Mouse (Mus musculus) spleen, adult 2 months (tissue): Measurements from ENCODE around the gene Sectm1a. TPM values are rescaled to one million over a fixed set of nuclear protein-coding genes. Genes with fewer than 3 reads are reported as not detected.

ENCODE experiments used
- DNase-seq, 2 experiments: peaks; one replicate each; pipeline versions ENCODE4 v3.0.0 to v3.0.0-alpha.2; 2012 to 2021; ENCODE audit warnings: low spot score in 2 of 2, low read depth in 1 of 2
- H3K27ac ChIP-seq: fragments of 200-500 bp; 2 replicates; pipeline ENCODE4 v1.5.1; 2012; ENCODE audit warnings: low read length, inconsistent platforms; ENCODE audit not compliant: insufficient read depth
- H3K27me3 ChIP-seq: fragments of 200-500 bp; 2 replicates; pipeline ENCODE4 v1.6.1; 2012; ENCODE audit warnings: mild to moderate bottlenecking, moderate library complexity, low read length, inconsistent platforms; ENCODE audit not compliant: control insufficient read depth, insufficient read depth
- H3K36me3 ChIP-seq: fragments of 200-500 bp; 2 replicates; pipeline ENCODE4 v1.6.1; 2012; ENCODE audit warnings: mild to moderate bottlenecking, low read length, inconsistent platforms; ENCODE audit not compliant: control insufficient read depth, insufficient read depth
- H3K4me1 ChIP-seq: fragments of 200-500 bp; 2 replicates; pipeline ENCODE4 v1.6.1; 2011; ENCODE audit warnings: inconsistent platforms; ENCODE audit not compliant: control insufficient read depth, insufficient read depth, insufficient read length
- H3K4me3 ChIP-seq: fragments of 200-500 bp; 2 replicates; pipeline ENCODE4 v1.5.1; 2011; ENCODE audit warnings: mild to moderate bottlenecking, inconsistent platforms; ENCODE audit not compliant: insufficient read depth, insufficient read length; ENCODE audit errors: extremely low read depth
- CTCF ChIP-seq: fragments of 200-500 bp; IDR thresholded peaks from 2 replicates; pipeline ENCODE4 v1.5.1; 2011; ENCODE audit warnings: mild to moderate bottlenecking, inconsistent platforms; ENCODE audit not compliant: insufficient read depth, insufficient read length, insufficient replicate concordance; ENCODE audit errors: extremely low read depth
- POLR2A ChIP-seq: fragments of 200-500 bp; IDR thresholded peaks from 2 replicates; pipeline ENCODE4 v1.6.1; 2011; ENCODE audit warnings: low read depth, low read length, inconsistent platforms
- WGBS: fragments of 180-500 bp; shearing (Covaris S2); methylation state at CpG from one replicate; pipeline ENCODE4 v1.1.7; 2018; 5-methylcytosine and 5-hydroxymethylcytosine counted together
- polyA plus RNA-seq: library from polyadenylated mRNA; depleted of rRNA; stranded (reverse); fragments of >200 nt; gene quantifications from 2 replicates; pipeline ENCODE4 v1.2.3, GENCODE M21; 2012

Sectm1a gene
- polyA plus RNA-seq, 1 experiment: 5.0 TPM

DNA sequence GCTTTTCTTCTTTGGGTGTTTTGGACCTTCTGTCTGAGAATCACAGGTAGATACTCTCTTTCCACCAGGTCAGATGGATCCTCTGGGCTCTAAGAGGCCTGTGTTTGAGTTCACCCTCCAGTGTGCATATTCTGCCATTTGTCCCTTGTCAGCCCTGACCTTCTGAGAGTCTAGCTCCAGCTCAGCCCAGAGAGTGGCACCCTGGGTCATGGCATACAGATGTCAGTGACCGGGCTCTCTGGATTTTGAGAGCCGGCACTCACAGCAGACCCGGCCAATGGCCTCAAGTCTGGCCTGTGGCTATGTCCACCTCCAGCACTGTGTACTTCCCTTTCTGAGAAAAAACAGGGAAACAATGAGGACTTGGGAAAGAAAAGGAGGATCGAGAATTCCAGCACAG is 21.5 kb downstream of the Sectm1a start:
- WGBS: 93% methylated on average over 4 of the region's 4 CpGs
- TF ChIP-seq CTCF (no peak), POLR2A (no peak)

DNA sequence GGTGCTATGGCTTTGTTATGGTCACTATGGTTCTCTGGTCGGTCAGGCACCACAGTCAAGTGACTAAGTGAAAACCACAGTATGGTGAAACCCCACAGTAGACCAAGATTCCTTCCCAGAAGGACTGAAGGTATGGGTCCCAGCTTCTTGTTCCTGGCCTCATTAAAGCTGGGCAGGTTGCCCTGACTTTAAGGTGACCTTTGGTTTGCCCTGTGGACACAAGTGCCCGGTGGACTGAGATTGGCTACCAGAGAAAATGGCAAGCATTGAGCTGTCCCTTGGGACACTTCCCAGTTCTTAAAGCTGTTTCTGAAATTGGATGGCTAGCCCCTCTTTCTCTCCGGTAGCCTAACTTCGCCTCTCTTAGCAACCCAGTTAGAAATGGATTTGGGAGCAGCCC is 22.1 kb downstream of the Sectm1a start:
- 91% methylated on average over 4 of the region's 4 CpGs for WGBS
- Histone ChIP-seq H3K4me3 (no peak overlapping the region), H3K27me3 (no peaks in the 10 kb centered on the region), H3K36me3 (no peaks in the 10 kb centered on the region), H3K4me1 (no peaks in the 10 kb centered on the region), H3K27ac (no peak overlapping the region)
- DNase-seq: no peak
- TF ChIP-seq CTCF (no peak), POLR2A (no peak)

More for the DNA sequence above, 21.5 kb downstream of the Sectm1a start:
- no peak overlapping the region for H3K27ac ChIP-seq
- DNase-seq: no peak
- H3K4me1 ChIP-seq: no peaks in the 10 kb centered on the region
- H3K27me3 ChIP-seq: no peaks in the 10 kb centered on the region
- no peak overlapping the region for H3K4me3 ChIP-seq
- H3K36me3 ChIP-seq: no peaks in the 10 kb centered on the region

DNA sequence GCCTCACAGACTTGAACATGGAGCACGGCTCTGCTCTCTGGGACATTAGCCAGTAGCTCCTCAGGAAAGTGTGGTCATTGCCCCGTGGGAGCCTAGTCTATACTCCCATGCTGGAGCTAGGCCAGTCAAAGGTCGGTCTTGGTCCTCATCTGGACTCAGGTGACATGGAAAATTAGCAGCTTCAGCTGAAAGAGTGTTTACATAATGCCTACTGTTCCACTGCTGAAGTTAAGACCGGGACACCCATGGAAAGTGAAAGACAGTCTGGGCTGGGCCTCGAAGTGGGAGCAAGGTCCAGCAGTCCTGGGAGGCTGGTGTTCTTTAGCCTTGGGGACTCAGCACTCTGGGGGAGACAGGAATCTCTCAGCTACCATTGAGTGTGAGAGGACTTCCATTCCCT is 22.9 kb downstream of the Sectm1a start:
- TF ChIP-seq CTCF (no peak), POLR2A (no peak)
- no peaks in the 10 kb centered on the region for H3K36me3 ChIP-seq
- H3K27ac ChIP-seq: no peak overlapping the region
- DNase-seq: no peak
- 81% methylated on average over 5 of the region's 5 CpGs for WGBS
- no peaks in the 10 kb centered on the region for H3K27me3 ChIP-seq
- H3K4me3 ChIP-seq: no peak overlapping the region
- no peaks in the 10 kb centered on the region for H3K4me1 ChIP-seq

DNA sequence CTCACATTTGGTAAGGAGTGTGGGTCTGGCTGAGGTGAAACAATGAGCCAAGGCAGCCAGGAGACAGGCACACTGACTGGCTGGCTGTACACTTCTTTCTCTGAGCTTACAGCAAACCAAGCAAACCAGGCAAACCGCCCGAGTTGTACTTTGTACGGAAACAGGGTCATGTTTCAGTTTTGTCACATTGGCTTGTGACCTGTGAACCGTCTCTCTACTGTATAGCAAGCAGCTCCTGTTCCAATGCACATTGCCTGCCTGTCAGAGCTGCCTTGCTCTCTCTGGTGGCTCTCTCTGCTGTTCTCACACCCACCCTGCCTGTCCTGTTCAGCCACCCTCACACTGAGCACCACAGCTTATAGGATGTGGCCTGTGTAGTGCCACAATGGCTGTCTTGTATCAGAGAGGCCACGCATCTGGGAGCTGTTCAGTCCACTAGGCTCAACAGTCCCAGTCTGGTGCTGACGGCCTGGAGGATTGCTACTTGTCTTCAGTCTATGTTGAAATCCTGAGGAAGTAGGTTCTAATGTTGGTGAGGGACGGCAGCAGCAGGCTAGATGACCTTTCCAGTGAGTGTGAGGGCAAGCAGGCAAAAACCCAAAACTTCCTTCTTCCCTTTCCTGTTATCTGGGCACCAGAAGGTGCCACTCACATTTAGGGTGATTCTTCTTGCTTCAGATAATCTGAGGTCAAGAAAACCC is 24.3 kb downstream of the Sectm1a start:
- H3K36me3 ChIP-seq: no peaks in the 10 kb centered on the region
- no peak overlapping the region for H3K27ac ChIP-seq
- DNase-seq: no peak
- H3K4me3 ChIP-seq: no peak overlapping the region
- 66% methylated on average over 7 of the region's 7 CpGs for WGBS
- no peaks in the 10 kb centered on the region for H3K27me3 ChIP-seq
- no peak for TF ChIP-seq CTCF
- TF ChIP-seq POLR2A: no peak
- no peaks in the 10 kb centered on the region for H3K4me1 ChIP-seq

GRCm38 (mm10) chr11:121053536-121053935 is 27.5 kb downstream of the Sectm1a start:
- H3K27me3 ChIP-seq: no peaks in the 10 kb centered on the region
- peak; percentile 33 to 66 for DNase-seq
- TF ChIP-seq CTCF: peak; percentile 79; the same call in 1 of the 2 replicates
- no peak for TF ChIP-seq POLR2A
- 22% methylated on average over 8 of the region's 8 CpGs for WGBS
- H3K36me3 ChIP-seq: no peaks in the 10 kb centered on the region
- H3K4me1 ChIP-seq: no peaks in the 10 kb centered on the region
- no peak overlapping the region for H3K27ac ChIP-seq
- no peak overlapping the region for H3K4me3 ChIP-seq

DNA sequence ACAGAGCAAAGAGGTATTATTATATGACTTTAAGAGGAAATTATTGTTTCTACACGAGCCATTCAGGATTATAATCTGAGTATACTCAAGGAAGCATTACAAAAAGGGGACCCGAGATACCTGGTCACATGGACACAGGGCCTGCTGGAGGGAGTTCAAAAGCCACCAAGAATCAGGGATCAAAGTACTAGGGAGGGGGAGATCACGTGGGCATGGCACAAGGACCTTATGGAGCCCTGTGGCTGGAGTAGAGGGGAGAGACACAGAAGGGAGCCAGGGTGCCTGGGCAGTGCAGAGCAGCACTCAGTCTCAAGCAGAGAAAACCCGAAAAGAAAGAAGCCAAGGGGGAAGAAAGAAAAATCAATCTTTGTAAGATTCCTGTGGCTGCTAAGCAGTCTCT is 28.6 kb downstream of the Sectm1a start:
- no peak for DNase-seq
- H3K4me3 ChIP-seq: no peak overlapping the region
- no peak for TF ChIP-seq CTCF
- no peak for TF ChIP-seq POLR2A
- H3K27ac ChIP-seq: no peak overlapping the region
- no peaks in the 10 kb centered on the region for H3K4me1 ChIP-seq
- no peaks in the 10 kb centered on the region for H3K36me3 ChIP-seq
- H3K27me3 ChIP-seq: no peaks in the 10 kb centered on the region
- WGBS: 83% methylated on average over 4 of the region's 4 CpGs

DNA sequence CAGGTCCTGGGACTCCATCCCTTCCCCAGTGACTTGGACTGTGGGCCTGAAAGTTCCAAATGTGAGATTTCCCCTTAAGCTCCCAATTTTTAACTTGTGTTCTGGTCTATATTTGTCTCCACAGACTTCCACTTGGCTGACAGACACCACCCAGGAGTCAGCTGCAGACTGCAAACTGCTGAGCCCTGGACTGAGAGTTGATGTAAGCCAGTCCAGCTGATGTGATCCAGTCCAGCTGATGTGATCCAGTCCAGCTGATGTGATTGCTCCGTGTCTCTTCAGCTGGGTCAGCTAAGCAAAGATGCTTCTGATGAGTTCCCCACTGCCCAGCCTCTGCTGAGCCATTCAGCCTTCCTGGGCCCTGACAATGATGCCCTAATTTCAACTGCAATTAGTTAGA is 29.2 kb downstream of the Sectm1a start:
- WGBS: 88% methylated on average over 1 of the region's 1 CpGs
- no peaks in the 10 kb centered on the region for H3K36me3 ChIP-seq

More for the DNA sequence above, 29.2 kb downstream of the Sectm1a start:
- no peak for TF ChIP-seq POLR2A
- TF ChIP-seq CTCF: no peak
- Histone ChIP-seq H3K27me3 (no peaks in the 10 kb centered on the region), H3K27ac (no peak overlapping the region), H3K4me1 (no peaks in the 10 kb centered on the region), H3K4me3 (no peak overlapping the region)
- no peak for DNase-seq
